Mouse (Mus musculus) CH12.LX (cell line): ENCODE data around the gene Pik3r4. TPM values are rescaled to one million over a fixed set of nuclear protein-coding genes. Genes with fewer than 3 reads are reported as not detected.

Experiments
- DNase-seq: peaks from one replicate; pipeline ENCODE4 v3.0.0-alpha.2; 2013; ENCODE audit errors: extremely low read depth
- H3K27ac ChIP-seq: 2 replicates; pipeline ENCODE4 v1.5.1; 2012; ENCODE audit warnings: low read depth, mild to moderate bottlenecking, control low read depth, moderate library complexity; ENCODE audit not compliant: insufficient read depth
- H3K27me3 ChIP-seq: replicated peaks from 2 replicates; pipeline ENCODE3; 2012; ENCODE audit warnings: inconsistent platforms
- H3K36me3 ChIP-seq, 2 experiments: replicated peaks in 1 of 2; 2 replicates each; pipeline versions ENCODE3 to v1.6.1; 2012; ENCODE audit warnings: inconsistent platforms in 1 of 2, low read length in 1 of 2, mild to moderate bottlenecking in 1 of 2, mixed read lengths in 1 of 2, moderate library complexity in 1 of 2; ENCODE audit not compliant: control insufficient read depth in 1 of 2, insufficient read depth in 1 of 2
- H3K4me1 ChIP-seq, 2 experiments: 2 replicates each; pipeline ENCODE4 v1.6.1; 2012; ENCODE audit warnings: inconsistent platforms in 1 of 2, moderate library complexity in 1 of 2; ENCODE audit not compliant: insufficient read depth in 2 of 2, control insufficient read depth in 1 of 2
- H3K4me2 ChIP-seq: 2 replicates; pipeline ENCODE4 v1.6.1; 2012; ENCODE audit warnings: low read depth, mild to moderate bottlenecking, control low read depth; ENCODE audit not compliant: poor library complexity, insufficient read depth, severe bottlenecking
- H3K4me3 ChIP-seq, 3 experiments: fragments of 150-350 bp in 1 of 3; sonication (generic) in 1 of 3; replicated peaks in 1 of 3; 2 replicates each; pipeline versions ENCODE3 to v1.5.1; 2011 to 2012; ENCODE audit warnings: low read depth in 2 of 3, low read length in 2 of 3, mild to moderate bottlenecking in 2 of 3, moderate library complexity in 2 of 3, control low read depth in 1 of 3, improper control_type of control experiment in 1 of 3, inconsistent platforms in 1 of 3, mixed read lengths in 1 of 3; ENCODE audit not compliant: poor library complexity in 1 of 3
- H3K79me2 ChIP-seq: replicated peaks from 2 replicates; pipeline ENCODE4 v1.6.1; 2012; ENCODE audit warnings: mild to moderate bottlenecking, moderate library complexity; ENCODE audit not compliant: control insufficient read depth, poor library complexity, insufficient read depth, severe bottlenecking; ENCODE audit errors: extremely low read depth
- H3K9ac ChIP-seq: 2 replicates; pipeline ENCODE4 v1.6.1; 2012; ENCODE audit warnings: low read depth, mild to moderate bottlenecking, control low read depth, moderate library complexity; ENCODE audit not compliant: insufficient read depth
- H3K9me3 ChIP-seq: replicated peaks from 2 replicates; pipeline ENCODE3; 2012; ENCODE audit warnings: low read length, inconsistent platforms, mixed read lengths
- E2F4 ChIP-seq: IDR thresholded peaks from 2 replicates; pipeline ENCODE4 v1.6.1; 2011; ENCODE audit warnings: low read depth, low read length, improper control_type of control experiment; ENCODE audit not compliant: insufficient replicate concordance
- ELF1 ChIP-seq: IDR thresholded peaks from 2 replicates; pipeline ENCODE4 v1.6.1; 2014; ENCODE audit warnings: low read depth, mild to moderate bottlenecking, inconsistent platforms, low read length, improper control_type of control experiment
- ETS1 ChIP-seq: conservative IDR thresholded peaks from 2 replicates; pipeline ENCODE4 v1.6.1; 2012; ENCODE audit warnings: low read depth, mild to moderate bottlenecking, inconsistent platforms, low read length, improper control_type of control experiment, moderate library complexity
- HCFC1 ChIP-seq: IDR thresholded peaks from 2 replicates; pipeline ENCODE4 v1.6.1; 2012; ENCODE audit warnings: low read depth, mild to moderate bottlenecking, inconsistent platforms, low read length, improper control_type of control experiment
- JUN ChIP-seq: IDR thresholded peaks from 2 replicates; pipeline ENCODE4 v1.6.1; 2011; ENCODE audit warnings: low read depth, mild to moderate bottlenecking, low read length, improper control_type of control experiment, moderate library complexity; ENCODE audit not compliant: insufficient read depth
- MEF2A ChIP-seq: IDR thresholded peaks from 2 replicates; pipeline ENCODE4 v1.6.1; 2014; ENCODE audit warnings: low read depth, mild to moderate bottlenecking, inconsistent platforms, low read length, improper control_type of control experiment, borderline replicate concordance
- MXI1 ChIP-seq: IDR thresholded peaks from 2 replicates; pipeline ENCODE4 v1.6.1; 2011; ENCODE audit warnings: mild to moderate bottlenecking, low read depth, low read length, improper control_type of control experiment
- NRF1 ChIP-seq: IDR thresholded peaks from 2 replicates; pipeline ENCODE4 v1.6.1; 2014; ENCODE audit warnings: low read depth, mild to moderate bottlenecking, inconsistent platforms, low read length, improper control_type of control experiment, moderate library complexity
- PAX5 ChIP-seq: IDR thresholded peaks from 2 replicates; pipeline ENCODE4 v1.6.1; 2012; ENCODE audit warnings: low read length, inconsistent platforms, mixed read lengths
- RCOR1 ChIP-seq: conservative IDR thresholded peaks from 2 replicates; pipeline ENCODE4 v1.6.1; 2012; ENCODE audit warnings: low read depth, mild to moderate bottlenecking, inconsistent platforms, low read length, improper control_type of control experiment
- SIN3A ChIP-seq: IDR thresholded peaks from 2 replicates; pipeline ENCODE4 v1.6.1; 2012; ENCODE audit warnings: low read length, improper control_type of control experiment, inconsistent platforms
- dilution Hi-C: fragments of 300-500 bp; cut with MboI; formaldehyde crosslinking; loops from 2 replicates; pipeline ENCODE4 v1.14.3; 2020; ENCODE audit warnings: low sequenced_read_pairs; ENCODE audit not compliant: extremely low pct_unique_long_range_greater_than_20kb, extremely low pct_ligation_motif_present
- in situ Hi-C: fragments of 300-500 bp; cut with MboI; formaldehyde crosslinking; loops from 3 replicates; pipeline ENCODE4 v1.14.3; 2019; ENCODE audit warnings: low sequenced_read_pairs, low pct_ligation_motif_present, low pct_unique_long_range_greater_than_20kb, mixed read lengths
- polyA plus RNA-seq: library from polyadenylated mRNA; unstranded; fragments of >175 nt; gene quantifications from 2 replicates; pipeline ENCODE4 v1.2.1, GENCODE M21; 2012; ENCODE audit warnings: low read depth; ENCODE audit not compliant: insufficient read length
- total RNA-seq, 2 experiments: library from RNA; depleted of rRNA; stranded (reverse); fragments of 300-350 nt in 1 of 2; fragments of >200 nt in 1 of 2; gene quantifications; 2 replicates each; pipeline ENCODE4 v1.2.3; 2012 to 2014

Pik3r4 gene
- total and polyA plus RNA-seq, 3 experiments = 11.4 to 24.5 (median 18.3) TPM

DNA sequence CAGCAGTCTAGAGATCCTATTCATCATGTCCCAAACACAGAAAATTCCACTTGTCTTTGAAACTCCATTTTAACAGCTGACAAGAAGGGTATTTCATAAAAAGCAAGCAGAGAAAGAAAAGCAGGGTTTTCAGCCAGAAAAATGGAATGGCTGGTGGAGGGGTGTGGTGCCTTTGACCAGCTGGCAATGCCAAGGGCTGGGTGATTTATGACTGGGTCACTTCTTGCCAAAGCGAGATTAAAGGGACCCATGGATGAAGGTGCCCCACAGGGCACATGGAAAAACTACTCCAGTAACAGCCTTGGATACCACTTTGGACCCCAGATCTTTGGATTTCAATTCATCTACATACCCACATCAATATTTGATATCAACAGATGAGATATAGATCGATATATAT lies 91.9 kb downstream of the Pik3r4 start:
- Histone ChIP-seq H3K9me3 (no peaks in the 10 kb centered on the region), H3K4me3 (no peak overlapping the region), H3K4me1 (no peaks in the 10 kb centered on the region), H3K9ac (no peak overlapping the region), H3K27me3 (peaks cover 19% of the 10 kb centered on the region), H3K4me2 (no peak overlapping the region), H3K36me3 (no peaks in the 10 kb centered on the region), H3K27ac (no peak overlapping the region), H3K79me2 (no peaks in the 10 kb centered on the region)
- DNase-seq = no peak
- TF ChIP-seq MEF2A (no peak), E2F4 (no peak), NRF1 (no peak), ELF1 (no peak), MXI1 (no peak), PAX5 (no peak)
- dilution Hi-C loops (no loop called here), in situ Hi-C loops (no loop called here)

DNA sequence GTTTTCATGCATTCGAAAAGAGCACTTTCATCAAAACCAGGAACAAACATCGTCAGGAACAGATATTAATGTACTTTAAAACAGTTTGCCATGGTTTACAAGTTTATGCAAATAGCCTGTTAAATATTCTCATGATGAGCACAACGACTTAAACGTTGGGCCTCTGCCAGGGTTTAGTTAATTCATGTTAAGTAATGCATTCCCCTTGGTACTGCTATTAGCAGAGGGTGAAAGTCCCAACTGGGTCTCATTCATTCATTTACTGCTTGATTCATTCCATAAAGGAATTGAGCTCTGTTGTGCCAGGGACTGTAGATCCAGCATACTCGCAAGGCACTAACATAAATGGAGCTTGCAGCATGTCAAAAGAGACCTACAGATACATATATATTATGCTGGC lies 92.4 kb downstream of the Pik3r4 start:
- H3K9ac ChIP-seq = no peak overlapping the region
- in situ Hi-C loops = no loop called here

More for the DNA sequence above, 92.4 kb downstream of the Pik3r4 start:
- Histone ChIP-seq H3K36me3 (no peaks in the 10 kb centered on the region), H3K27me3 (peaks cover 16% of the 10 kb centered on the region), H3K4me3 (no peak overlapping the region), H3K9me3 (no peaks in the 10 kb centered on the region), H3K4me2 (no peak overlapping the region), H3K4me1 (no peaks in the 10 kb centered on the region), H3K79me2 (no peaks in the 10 kb centered on the region), H3K27ac (no peak overlapping the region)
- dilution Hi-C loops = no loop called here
- no peak for TF ChIP-seq NRF1
- no peak for TF ChIP-seq JUN
- TF ChIP-seq HCFC1 = no peak
- TF ChIP-seq PAX5 = no peak
- TF ChIP-seq ETS1 = no peak
- TF ChIP-seq E2F4 = no peak
- TF ChIP-seq SIN3A = no peak
- TF ChIP-seq RCOR1 = no peak
- no peak for DNase-seq

Other genes with a start within 250 kb of the Pik3r4 start
- 8.9 and 10.2 TPM in 2 replicates for gene Aste1, start 247.6 kb upstream of the Pik3r4 start, total RNA-seq (2012; rRNA removed)
- gene Aste1, start 247.6 kb upstream of the Pik3r4 start, total RNA-seq (2014; rRNA removed) = 13.4 and 13.8 TPM in 2 replicates
- gene Aste1, start 247.6 kb upstream of the Pik3r4 start, polyA plus RNA-seq = 12.4 and 13.9 TPM in 2 replicates
- gene Nek11, start 247.5 kb upstream of the Pik3r4 start, total RNA-seq (2012; rRNA removed) = 0.13 and 0.17 TPM in 2 replicates
- 0.32 TPM in 1 of 2 replicates, not detected in the other for gene Nek11, start 247.5 kb upstream of the Pik3r4 start, total RNA-seq (2014; rRNA removed)
- 0.29 TPM in 1 of 2 replicates, not detected in the other for gene Nek11, start 247.5 kb upstream of the Pik3r4 start, polyA plus RNA-seq
- 45.8 and 53.1 TPM in 2 replicates for gene Atp2c1, start 115.7 kb upstream of the Pik3r4 start, total RNA-seq (2012; rRNA removed)
- gene Atp2c1, start 115.7 kb upstream of the Pik3r4 start, total RNA-seq (2014; rRNA removed) = 51.7 and 62.6 TPM in 2 replicates
- 60.0 and 60.7 TPM in 2 replicates for gene Atp2c1, start 115.7 kb upstream of the Pik3r4 start, polyA plus RNA-seq
- gene Col6a6, start 185.2 kb downstream of the Pik3r4 start, total RNA-seq (2012; rRNA removed) = not detected in 2 replicates
- not detected in 2 replicates for gene Col6a6, start 185.2 kb downstream of the Pik3r4 start, total RNA-seq (2014; rRNA removed)
- not detected in 2 replicates for gene Col6a6, start 185.2 kb downstream of the Pik3r4 start, polyA plus RNA-seq